Mouse (Mus musculus): ENCODE measurements around the gene Neu1. TPM values are rescaled to one million over a fixed set of nuclear protein-coding genes. Genes with fewer than 3 reads are reported as not detected.
"Not testable (repeated sequence)": the region's sequence is repeated elsewhere in the genome, so short reads cannot be mapped to it uniquely, and the experiment has no call there.

Neu1 gene
- polyA plus RNA-seq, 1 experiment from 2014 or later: 16.0 TPM

DNA sequence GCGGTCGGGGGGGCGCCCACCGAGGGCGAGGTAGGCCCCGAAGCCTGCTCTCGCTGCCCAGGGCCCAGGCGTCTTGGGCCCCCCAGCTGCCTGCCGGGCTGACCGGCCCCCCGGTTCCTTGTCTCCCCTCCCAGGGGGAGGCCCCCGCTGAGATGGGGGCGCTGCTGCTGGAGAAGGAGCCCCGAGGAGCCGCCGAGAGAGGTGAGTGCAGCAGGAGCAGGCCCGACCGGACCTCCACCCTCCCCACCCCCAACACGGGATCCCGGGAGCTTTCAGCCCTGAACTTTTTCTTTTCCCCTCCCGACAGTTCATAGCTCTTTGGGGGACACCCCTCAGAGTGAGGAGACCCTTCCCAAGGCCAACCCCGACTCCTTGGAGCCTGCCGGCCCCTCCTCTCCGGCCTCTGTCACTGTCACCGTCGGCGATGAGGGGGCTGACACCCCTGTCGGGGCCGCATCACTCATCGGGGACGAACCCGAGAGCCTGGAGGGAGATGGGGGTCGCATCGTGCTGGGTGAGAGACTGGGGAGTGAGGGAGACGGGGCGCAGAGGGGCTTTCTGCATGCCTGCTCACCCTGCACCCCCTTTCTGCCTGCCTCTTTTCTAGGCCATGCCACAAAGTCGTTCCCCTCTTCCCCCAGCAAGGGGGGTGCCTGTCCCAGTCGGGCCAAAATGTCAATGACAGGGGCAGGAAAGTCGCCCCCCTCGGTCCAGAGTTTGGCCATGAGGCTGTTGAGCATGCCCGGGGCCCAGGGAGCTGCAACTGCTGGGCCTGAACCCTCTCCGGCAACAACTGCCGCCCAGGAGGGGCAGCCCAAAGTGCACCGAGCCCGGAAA is 31.8 kb upstream of the Neu1 start:
- Histone ChIP-seq H3K36me3 (ENCODE audit: control insufficient read depth, insufficient read depth, low read length) (peaks cover 15% of the 10 kb centered on the region), H3K4me1 (ENCODE audit: control insufficient read depth, insufficient read depth, low read length) (peaks cover 24% of the 10 kb centered on the region; the same call in 1 of the 2 replicates), H3K27me3 (ENCODE audit: control insufficient read depth, insufficient read depth, low read length) (no peaks in the 10 kb centered on the region), H3K9me3 (replicated peaks; ENCODE audit: control insufficient read depth, low read length) (no peaks in the 10 kb centered on the region), H3K4me3 (ENCODE audit: low read depth, low read length) (peak overlapping the region; percentile 78), H3K4me2 (peak overlapping the region; percentile 93), H3K27ac (ENCODE audit: low read depth, low read length) (peak overlapping the region; percentile 90), H3K9ac (ENCODE audit: low read depth, low read length) (peak overlapping the region; percentile 98)
- no peak for ATAC-seq (replicated peaks; ENCODE audit: insufficient number of reproducible peaks, low FRiP score, low TSS enrichment)
- WGBS (ENCODE audit: insufficient replicate concordance): under 1% methylated on average over 39 of the region's 45 CpGs

DNA sequence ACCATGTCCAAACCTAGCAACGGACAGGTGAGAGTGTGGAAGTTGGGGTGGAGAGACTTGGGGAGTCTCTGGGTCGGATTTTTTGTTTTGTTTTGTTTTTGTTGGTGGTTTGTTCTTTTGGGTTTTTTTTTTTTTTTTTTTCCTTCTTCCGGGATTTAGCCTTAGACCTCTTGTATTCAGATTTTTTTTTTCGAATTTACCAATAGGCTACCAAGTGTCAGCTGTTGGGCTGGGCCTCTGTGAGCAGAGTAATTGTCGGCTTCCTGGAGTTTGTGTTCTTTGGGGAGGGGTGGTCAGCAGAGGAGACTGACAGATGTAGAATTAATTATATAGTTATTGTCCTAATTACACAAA is 31.2 kb upstream of the Neu1 start:
- 5% methylated on average over 5 of the region's 5 CpGs for WGBS (ENCODE audit: insufficient replicate concordance)
- peak overlapping the region; percentile 98 for H3K9ac ChIP-seq (ENCODE audit: low read depth, low read length)
- H3K27ac ChIP-seq (ENCODE audit: low read depth, low read length): peak overlapping the region; percentile 90
- no peak for ATAC-seq (replicated peaks; ENCODE audit: insufficient number of reproducible peaks, low FRiP score, low TSS enrichment)
- no peaks in the 10 kb centered on the region for H3K9me3 ChIP-seq (replicated peaks; ENCODE audit: control insufficient read depth, low read length)
- peak overlapping the region; percentile 78 for H3K4me3 ChIP-seq (ENCODE audit: low read depth, low read length)
- H3K4me2 ChIP-seq: peak overlapping the region; percentile 93
- peaks cover 15% of the 10 kb centered on the region for H3K36me3 ChIP-seq (ENCODE audit: control insufficient read depth, insufficient read depth, low read length)
- no peaks in the 10 kb centered on the region for H3K27me3 ChIP-seq (ENCODE audit: control insufficient read depth, insufficient read depth, low read length)
- H3K4me1 ChIP-seq (ENCODE audit: control insufficient read depth, insufficient read depth, low read length): peaks cover 23% of the 10 kb centered on the region; the same call in 1 of the 2 replicates

DNA sequence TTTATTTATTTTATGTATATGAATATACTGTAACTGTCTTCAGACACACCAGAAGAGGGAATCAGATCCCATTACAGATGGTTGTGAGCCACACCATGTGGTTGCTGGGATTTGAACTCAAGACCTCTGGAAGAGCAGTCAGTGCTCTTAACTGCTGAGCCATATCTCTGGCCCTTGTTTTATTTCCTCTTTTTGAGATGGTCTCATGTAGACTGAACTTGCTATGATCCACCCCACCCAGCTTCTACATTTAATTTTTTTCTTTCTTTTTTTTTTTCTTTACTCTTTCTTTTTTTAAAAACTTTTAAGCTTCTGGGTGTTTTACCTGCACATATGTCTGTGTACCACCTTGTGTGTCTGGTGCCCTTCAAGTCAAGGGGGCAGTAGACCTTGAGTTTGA is 30.2 kb upstream of the Neu1 start:
- H3K4me2 ChIP-seq; H3K4me3 ChIP-seq (ENCODE audit: low read depth, low read length); H3K9ac ChIP-seq (ENCODE audit: low read depth, low read length); H3K9me3 ChIP-seq (replicated peaks; ENCODE audit: control insufficient read depth, low read length); H3K27ac ChIP-seq (ENCODE audit: low read depth, low read length); ATAC-seq (replicated peaks; ENCODE audit: insufficient number of reproducible peaks, low FRiP score, low TSS enrichment); H3K27me3 ChIP-seq (ENCODE audit: control insufficient read depth, insufficient read depth, low read length): not testable (repeated sequence)
- Histone ChIP-seq H3K4me1 (ENCODE audit: control insufficient read depth, insufficient read depth, low read length) (peaks cover 15% of the 10 kb centered on the region; the same call in 1 of the 2 replicates), H3K36me3 (ENCODE audit: control insufficient read depth, insufficient read depth, low read length) (peaks cover 19% of the 10 kb centered on the region)

DNA sequence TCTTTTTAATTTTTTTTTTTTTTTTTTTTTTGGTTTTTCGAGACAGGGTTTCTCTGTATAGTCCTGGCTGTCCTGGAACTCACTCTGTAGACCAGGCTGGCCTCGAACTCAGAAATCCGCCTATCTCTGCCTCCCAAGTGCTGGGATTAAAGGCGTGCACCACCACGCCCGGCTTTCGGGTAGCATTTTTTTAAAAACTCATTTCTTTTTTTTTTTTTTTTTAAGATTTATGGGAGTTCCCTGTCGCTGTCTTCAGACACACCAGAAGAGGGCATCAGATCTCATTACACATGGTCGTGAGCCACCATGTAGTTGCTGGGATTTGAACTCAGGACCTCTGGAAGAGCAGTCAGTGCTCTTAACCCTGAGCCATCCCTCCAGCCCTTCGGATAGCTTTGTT is 29.1 kb upstream of the Neu1 start:
- 90% methylated on average over 8 of the region's 10 CpGs for WGBS (ENCODE audit: insufficient replicate concordance)
- H3K36me3 ChIP-seq (ENCODE audit: control insufficient read depth, insufficient read depth, low read length): peaks cover 24% of the 10 kb centered on the region
- not testable (repeated sequence) for H3K9me3 ChIP-seq (replicated peaks; ENCODE audit: control insufficient read depth, low read length); H3K4me2 ChIP-seq; ATAC-seq (replicated peaks; ENCODE audit: insufficient number of reproducible peaks, low FRiP score, low TSS enrichment); H3K9ac ChIP-seq (ENCODE audit: low read depth, low read length); H3K27ac ChIP-seq (ENCODE audit: low read depth, low read length); H3K4me1 ChIP-seq (ENCODE audit: control insufficient read depth, insufficient read depth, low read length); H3K27me3 ChIP-seq (ENCODE audit: control insufficient read depth, insufficient read depth, low read length); H3K4me3 ChIP-seq (ENCODE audit: low read depth, low read length)

DNA sequence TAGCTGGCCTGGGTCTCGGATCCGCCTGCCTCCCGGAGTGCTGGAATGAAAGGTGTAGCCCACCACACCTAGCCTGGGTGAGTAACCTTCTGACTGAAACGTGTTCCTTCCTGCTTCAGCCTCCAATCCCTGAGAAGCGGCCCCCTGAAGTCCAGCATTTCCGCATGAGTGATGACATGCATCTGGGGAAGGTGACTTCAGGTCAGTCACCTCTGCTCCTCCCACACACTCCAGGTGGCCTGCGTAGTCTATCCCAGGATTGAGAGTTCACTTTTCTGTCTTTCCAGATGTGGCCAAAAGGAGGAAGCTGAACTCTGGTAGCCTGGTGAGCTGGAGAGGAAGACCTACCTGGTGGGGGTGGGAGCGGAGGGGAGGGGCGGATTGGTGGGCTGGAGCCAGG is 28.2 kb upstream of the Neu1 start:
- H3K36me3 ChIP-seq (ENCODE audit: control insufficient read depth, insufficient read depth, low read length): peaks cover 33% of the 10 kb centered on the region
- WGBS (ENCODE audit: insufficient replicate concordance): 83% methylated on average over 9 of the region's 9 CpGs

DNA sequence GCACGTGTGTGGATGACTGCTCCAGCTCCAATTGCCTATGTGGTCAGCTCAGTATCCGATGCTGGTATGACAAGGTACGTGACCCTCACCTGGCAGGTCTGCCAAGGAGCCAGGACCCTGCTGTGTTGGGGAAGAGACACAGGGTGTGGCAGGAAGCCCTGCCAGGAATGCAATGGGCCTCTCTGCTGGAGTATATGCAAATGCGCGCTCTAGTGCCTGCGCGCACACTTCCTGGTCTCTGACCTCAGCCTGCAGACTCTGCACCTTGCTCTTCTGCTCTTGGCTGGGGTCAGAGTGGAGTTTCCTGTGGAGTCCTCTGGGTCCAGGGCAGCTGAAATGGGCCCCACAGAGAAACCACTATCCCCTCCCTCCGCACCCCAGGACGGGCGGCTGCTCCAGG is 20.1 kb upstream of the Neu1 start:
- H3K9me3 ChIP-seq (replicated peaks; ENCODE audit: control insufficient read depth, low read length): no peaks in the 10 kb centered on the region
- H3K4me3 ChIP-seq (ENCODE audit: low read depth, low read length): no peak overlapping the region
- no peak overlapping the region for H3K27ac ChIP-seq (ENCODE audit: low read depth, low read length)
- H3K9ac ChIP-seq (ENCODE audit: low read depth, low read length): no peak overlapping the region
- peaks cover 51% of the 10 kb centered on the region for H3K36me3 ChIP-seq (ENCODE audit: control insufficient read depth, insufficient read depth, low read length)
- H3K27me3 ChIP-seq (ENCODE audit: control insufficient read depth, insufficient read depth, low read length): no peaks in the 10 kb centered on the region
- no peak for ATAC-seq (replicated peaks; ENCODE audit: insufficient number of reproducible peaks, low FRiP score, low TSS enrichment)
- WGBS (ENCODE audit: insufficient replicate concordance): 91% methylated on average over 10 of the region's 10 CpGs
- H3K4me1 ChIP-seq (ENCODE audit: control insufficient read depth, insufficient read depth, low read length): no peaks in the 10 kb centered on the region
- H3K4me2 ChIP-seq: no peak overlapping the region

More for the DNA sequence above, 28.2 kb upstream of the Neu1 start:
- no peak overlapping the region for H3K27ac ChIP-seq (ENCODE audit: low read depth, low read length)
- H3K9ac ChIP-seq (ENCODE audit: low read depth, low read length): no peak overlapping the region
- no peak overlapping the region for H3K4me3 ChIP-seq (ENCODE audit: low read depth, low read length)
- H3K27me3 ChIP-seq (ENCODE audit: control insufficient read depth, insufficient read depth, low read length): no peaks in the 10 kb centered on the region
- H3K4me2 ChIP-seq: no peak overlapping the region
- no peaks in the 10 kb centered on the region for H3K9me3 ChIP-seq (replicated peaks; ENCODE audit: control insufficient read depth, low read length)
- no peak for ATAC-seq (replicated peaks; ENCODE audit: insufficient number of reproducible peaks, low FRiP score, low TSS enrichment)
- H3K4me1 ChIP-seq (ENCODE audit: control insufficient read depth, insufficient read depth, low read length): no peaks in the 10 kb centered on the region

DNA sequence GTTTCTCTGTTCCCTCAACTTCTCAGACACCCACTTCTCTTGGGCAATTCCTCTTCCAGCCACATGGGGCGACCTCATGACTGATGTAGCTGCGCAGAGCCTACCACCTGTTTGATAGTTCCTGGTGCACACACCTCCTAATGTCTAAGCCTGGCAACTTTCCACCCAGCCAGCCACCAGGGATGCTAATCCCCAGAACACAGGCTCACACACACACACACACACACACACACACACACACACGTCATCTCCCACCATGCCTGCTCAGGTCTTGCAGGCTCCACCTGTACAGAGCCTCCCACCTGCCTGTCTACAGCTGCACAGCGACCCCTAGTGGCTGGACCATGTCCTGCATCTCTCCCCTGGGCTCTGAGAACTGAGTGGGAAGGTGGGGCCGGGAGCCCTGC is 19.1 kb upstream of the Neu1 start:
- H3K4me1 ChIP-seq (ENCODE audit: control insufficient read depth, insufficient read depth, low read length): no peaks in the 10 kb centered on the region
- no peak overlapping the region for H3K27ac ChIP-seq (ENCODE audit: low read depth, low read length)
- H3K36me3 ChIP-seq (ENCODE audit: control insufficient read depth, insufficient read depth, low read length): peaks cover 42% of the 10 kb centered on the region
- 47% methylated on average over 5 of the region's 5 CpGs for WGBS (ENCODE audit: insufficient replicate concordance)
- H3K9me3 ChIP-seq (replicated peaks; ENCODE audit: control insufficient read depth, low read length): no peaks in the 10 kb centered on the region
- ATAC-seq (replicated peaks; ENCODE audit: insufficient number of reproducible peaks, low FRiP score, low TSS enrichment): no peak
- no peak overlapping the region for H3K4me3 ChIP-seq (ENCODE audit: low read depth, low read length)
- H3K9ac ChIP-seq (ENCODE audit: low read depth, low read length): no peak overlapping the region
- H3K27me3 ChIP-seq (ENCODE audit: control insufficient read depth, insufficient read depth, low read length): no peaks in the 10 kb centered on the region
- H3K4me2 ChIP-seq: no peak overlapping the region

DNA sequence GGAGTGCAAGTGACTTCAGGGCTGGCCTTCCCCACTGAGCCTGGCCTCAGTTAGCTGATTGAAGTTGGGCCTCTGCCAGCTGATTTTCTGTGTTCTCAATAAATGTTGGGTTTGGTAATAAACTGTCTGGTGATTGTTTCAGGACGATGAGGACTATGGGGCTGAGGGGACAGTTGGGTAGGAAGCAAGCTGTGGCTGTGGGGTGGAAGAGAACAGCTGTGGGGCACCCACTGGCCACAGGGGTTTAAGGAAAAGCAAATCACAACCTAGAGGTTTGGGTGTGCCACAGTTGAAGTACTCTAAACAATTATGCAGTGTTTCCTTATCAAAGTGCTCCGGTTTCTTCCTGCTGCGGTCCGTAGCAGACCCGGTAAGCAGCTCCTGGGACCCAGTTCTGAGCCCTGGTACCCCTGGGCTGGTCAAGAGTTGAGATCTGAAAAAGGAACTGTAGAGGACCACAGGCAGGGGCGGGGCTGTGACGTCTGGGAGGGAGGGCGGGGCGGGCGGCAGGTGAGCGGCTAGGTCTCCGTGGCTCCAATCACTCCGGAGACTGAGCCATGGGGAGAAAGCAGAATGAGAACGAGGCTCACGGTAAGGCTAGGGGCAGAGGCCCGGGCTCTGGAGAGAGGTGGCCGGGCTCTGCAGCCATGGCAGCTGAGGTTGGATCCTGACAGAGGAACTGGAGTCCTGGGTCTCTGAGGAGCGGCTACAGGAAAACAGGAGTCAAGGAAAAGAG is 17.0 kb upstream of the Neu1 start, which contains the start of gene Slc44a4:
Gene Slc44a4 (plus strand): TSS at position 537 of the 736 bp plus-strand sequence.
- Histone ChIP-seq H3K27me3 (ENCODE audit: control insufficient read depth, insufficient read depth, low read length) (no peaks in the 10 kb centered on the region), H3K9ac (ENCODE audit: low read depth, low read length) (no peak within 1 kb of the TSS), H3K4me1 (ENCODE audit: control insufficient read depth, insufficient read depth, low read length) (no peaks in the 10 kb centered on the region), H3K4me3 (ENCODE audit: low read depth, low read length) (no peak within 1 kb of the TSS), H3K9me3 (replicated peaks; ENCODE audit: control insufficient read depth, low read length) (no peaks in the 10 kb centered on the region), H3K27ac (ENCODE audit: low read depth, low read length) (no peak within 1 kb of the TSS), H3K4me2 (peak within 1 kb of the TSS; percentile 22; the same call in 1 of the 2 replicates), H3K36me3 (ENCODE audit: control insufficient read depth, insufficient read depth, low read length) (peaks cover 33% of the 10 kb centered on the region)
- 33% methylated on average over 18 of the region's 18 CpGs for WGBS (ENCODE audit: insufficient replicate concordance)
- ATAC-seq (replicated peaks; ENCODE audit: insufficient number of reproducible peaks, low FRiP score, low TSS enrichment): no peak

Data from heart, embryonic 11.5 days (tissue).